Mouse (Mus musculus): ENCODE measurements around the gene Pip5k1b.

DNA sequence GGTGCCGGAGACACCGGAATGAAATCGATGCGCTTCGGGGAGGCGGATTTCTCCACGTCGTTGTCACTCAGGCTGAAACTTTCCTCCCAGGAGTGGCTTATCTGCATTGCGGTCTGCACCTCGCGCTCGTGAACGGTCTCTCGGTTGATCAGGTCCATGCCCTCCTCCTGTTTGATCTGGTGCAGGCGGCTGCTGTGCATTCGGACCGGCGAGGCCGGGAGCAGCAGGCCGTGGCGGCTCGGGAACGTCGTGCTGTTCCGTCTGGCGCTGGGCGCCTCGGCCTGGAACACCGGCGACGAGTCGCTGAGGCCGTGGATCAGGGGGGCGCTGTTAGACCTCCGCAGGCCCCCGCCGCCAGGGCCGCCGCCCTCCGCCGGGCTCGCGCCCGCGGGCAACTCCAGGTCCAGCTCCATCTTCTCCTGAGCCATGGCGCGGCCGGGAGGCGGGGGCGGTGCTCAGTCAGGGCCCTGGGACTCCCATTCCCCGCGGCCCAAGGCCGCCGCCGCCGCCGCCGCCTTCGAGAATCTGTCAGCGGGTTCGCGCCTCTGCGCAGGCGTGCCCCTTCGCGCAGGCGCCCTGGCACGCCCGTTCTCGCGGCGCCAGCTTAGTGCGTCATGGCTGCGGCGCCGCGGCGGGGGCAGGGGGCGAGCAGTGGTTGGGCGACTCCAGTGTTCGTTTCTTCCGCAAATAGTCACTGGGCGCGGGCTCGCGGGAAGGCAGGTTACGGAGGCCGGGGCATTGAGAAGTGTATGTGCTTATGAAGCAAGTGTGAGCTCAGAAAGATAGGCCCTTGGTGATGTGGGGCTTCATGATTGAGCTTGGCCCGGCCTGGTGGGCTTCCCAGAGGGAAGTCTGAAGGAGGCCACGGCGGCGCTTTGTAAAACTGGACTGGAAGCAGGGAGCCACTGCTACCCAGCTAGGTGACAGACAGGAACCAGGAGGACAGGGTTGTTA, 78.5 kb downstream of the Pip5k1b start, which contains the start of gene Fam122a:
- TF ChIP-seq CTCF (IDR thresholded peaks at IDR 0.05; ENCODE audit: low read depth), result peak; percentile 42
- TF ChIP-seq EP300 (IDR thresholded peaks at IDR 0.05; ENCODE audit: low read depth), result no peak
